Mouse (Mus musculus) heart, embryonic 16.5 days (tissue): ENCODE results near the gene Lztr1. TPM values are rescaled to one million over a fixed set of nuclear protein-coding genes. Genes with fewer than 3 reads are reported as not detected.
"Not testable (repeated sequence)": the region's sequence is repeated elsewhere in the genome, so short reads cannot be mapped to it uniquely, and the experiment has no call there.

Source experiments
- ATAC-seq: fragments of 200-750 bp; cut with Nextera tagmentation; replicated peaks from 2 replicates; pipeline ENCODE4 v1.8.0; 2017; ENCODE audit warnings: moderate number of reproducible peaks; ENCODE audit not compliant: insufficient read depth, low FRiP score; ENCODE audit errors: extremely low read depth
- H3K27ac ChIP-seq: fragments of 300-500 bp; sonication (generic); 2 replicates; pipeline ENCODE4 v1.5.1; 2014; ENCODE audit warnings: mild to moderate bottlenecking, low read length, control low read depth, moderate library complexity
- H3K27me3 ChIP-seq: fragments of 300-500 bp; sonication (generic); 2 replicates; pipeline ENCODE4 v1.6.1; 2014; ENCODE audit warnings: low read length, mixed read lengths; ENCODE audit not compliant: control insufficient read depth, insufficient read depth
- H3K36me3 ChIP-seq: fragments of 300-500 bp; sonication (generic); 2 replicates; pipeline ENCODE4 v1.6.1; 2014; ENCODE audit not compliant: control insufficient read depth, insufficient read depth
- H3K4me1 ChIP-seq: fragments of 300-500 bp; sonication (generic); 2 replicates; pipeline ENCODE4 v1.6.1; 2014; ENCODE audit warnings: low read length, mixed read lengths; ENCODE audit not compliant: control insufficient read depth, insufficient read depth
- H3K4me2 ChIP-seq: fragments of 300-500 bp; sonication (generic); 2 replicates; pipeline ENCODE4 v1.6.1; 2014; ENCODE audit warnings: low read depth, mild to moderate bottlenecking, control low read depth, low read length
- H3K4me3 ChIP-seq: fragments of 300-500 bp; sonication (generic); 2 replicates; pipeline ENCODE4 v1.5.1; 2014; ENCODE audit warnings: mild to moderate bottlenecking, control low read depth, low read length
- H3K9ac ChIP-seq: fragments of 300-500 bp; sonication (generic); 2 replicates; pipeline ENCODE4 v1.6.1; 2014; ENCODE audit warnings: low read length, control low read depth
- H3K9me3 ChIP-seq: fragments of 300-500 bp; sonication (generic); replicated peaks from 2 replicates; pipeline ENCODE4 v1.6.1; 2016; ENCODE audit warnings: low read length; ENCODE audit not compliant: control insufficient read depth
- WGBS: fragments of 180-500 bp; shearing (Covaris S2); extraction: QIAGEN DNeasy Blood & Tissue Kit; methylation state at CpG from one replicate; pipeline ENCODE4 v1.1.7; 2014; 5-methylcytosine and 5-hydroxymethylcytosine counted together
- polyA plus RNA-seq: library from polyadenylated mRNA; unstranded; fragments of >200 nt; fragmentation: Nextera tagmentation; extraction: Ambion mirVana; gene quantifications from 2 replicates; pipeline ENCODE4 v1.2.1, GENCODE M21; 2015

The Lztr1 gene
- polyA plus RNA-seq, 1 experiment from 2014 or later = 59.2 TPM

GRCm38 (mm10) chr16:17499249-17499883, 9.1 kb upstream of the Lztr1 start:
- no peak overlapping the region for H3K4me3 ChIP-seq
- H3K27ac ChIP-seq = no peak overlapping the region
- no peak overlapping the region for H3K4me2 ChIP-seq
- peaks cover 7% of the 10 kb centered on the region; the same call in 1 of the 2 replicates for H3K4me1 ChIP-seq
- H3K36me3 ChIP-seq = no peaks in the 10 kb centered on the region
- WGBS = 29% methylated on average over 10 of the region's 10 CpGs
- H3K9me3 ChIP-seq = no peaks in the 10 kb centered on the region
- H3K27me3 ChIP-seq = no peaks in the 10 kb centered on the region
- ATAC-seq = no peak
- no peak overlapping the region for H3K9ac ChIP-seq

GRCm38 (mm10) chr16:17502681-17503080, 5.8 kb upstream of the Lztr1 start:
- 54% methylated on average over 4 of the region's 4 CpGs for WGBS
- H3K4me3 ChIP-seq = no peak overlapping the region
- no peak overlapping the region for H3K9ac ChIP-seq
- H3K4me2 ChIP-seq = no peak overlapping the region
- no peaks in the 10 kb centered on the region for H3K9me3 ChIP-seq
- H3K27ac ChIP-seq = no peak overlapping the region
- H3K4me1 ChIP-seq = no peaks in the 10 kb centered on the region
- no peaks in the 10 kb centered on the region for H3K36me3 ChIP-seq
- H3K27me3 ChIP-seq = 0 out of 2 replicates have a peak, but pooled peaks cover 3% of the 10 kb centered on the region
- no peak for ATAC-seq

- 0 out of 2 replicates have a peak, but pooled peaks cover 3% of the 10 kb centered on the region for H3K27me3 ChIP-seq
- H3K4me2 ChIP-seq = no peak overlapping the region
- ATAC-seq = no peak
- no peaks in the 10 kb centered on the region for H3K9me3 ChIP-seq
- H3K27ac ChIP-seq = no peak overlapping the region
- no peak overlapping the region for H3K4me3 ChIP-seq
- H3K4me1 ChIP-seq = peaks cover 12% of the 10 kb centered on the region
- 76% methylated on average over 5 of the region's 5 CpGs for WGBS
- H3K9ac ChIP-seq = no peak overlapping the region
- H3K36me3 ChIP-seq = peaks cover 2% of the 10 kb centered on the region; the same call in 1 of the 2 replicates
Observed at GRCm38 (mm10) chr16:17507018-17507552, 1.4 kb upstream of the Lztr1 start.

- peaks cover 12% of the 10 kb centered on the region for H3K4me1 ChIP-seq
- H3K9ac ChIP-seq = peak overlapping the region; percentile 92
- WGBS = 25% methylated on average over 3 of the region's 3 CpGs
- not testable (repeated sequence) for H3K36me3 ChIP-seq, H3K9me3 ChIP-seq, H3K27me3 ChIP-seq, ATAC-seq
- H3K27ac ChIP-seq = peak overlapping the region; percentile 97
- peak overlapping the region; percentile 86 for H3K4me3 ChIP-seq
- peak overlapping the region; percentile 85 for H3K4me2 ChIP-seq
Observed at GRCm38 (mm10) chr16:17508031-17508430, 457 bp upstream of the Lztr1 start.

- WGBS = 8% methylated on average over 9 of the region's 9 CpGs
- Histone ChIP-seq H3K4me3 (peak overlapping the region; percentile 86), H3K27ac (peak overlapping the region; percentile 97), H3K36me3 (peaks cover 16% of the 10 kb centered on the region), H3K9me3 (no peaks in the 10 kb centered on the region), H3K9ac (peak overlapping the region; percentile 92), H3K27me3 (0 out of 2 replicates have a peak, but pooled peaks cover 3% of the 10 kb centered on the region), H3K4me2 (peak overlapping the region; percentile 85), H3K4me1 (peaks cover 12% of the 10 kb centered on the region)
- ATAC-seq = no peak
Observed at GRCm38 (mm10) chr16:17509240-17509597, 731 bp downstream of the Lztr1 start.

- peak overlapping the region; percentile 85; the same call in 1 of the 2 replicates for H3K4me2 ChIP-seq
- H3K27ac ChIP-seq = no peak overlapping the region
- no peak overlapping the region; the same call in 1 of the 2 replicates for H3K4me3 ChIP-seq
- peaks cover 12% of the 10 kb centered on the region for H3K4me1 ChIP-seq
- H3K9me3 ChIP-seq = no peaks in the 10 kb centered on the region
- 97% methylated on average over 2 of the region's 2 CpGs for WGBS
- H3K36me3 ChIP-seq = peaks cover 16% of the 10 kb centered on the region
- H3K9ac ChIP-seq = no peak overlapping the region
- 0 out of 2 replicates have a peak, but pooled peaks cover 3% of the 10 kb centered on the region for H3K27me3 ChIP-seq
- no peak for ATAC-seq
Observed at GRCm38 (mm10) chr16:17510143-17510542, 1.7 kb downstream of the Lztr1 start.

- Histone ChIP-seq H3K4me1 (peaks cover 12% of the 10 kb centered on the region), H3K4me2 (no peak overlapping the region), H3K9me3 (no peaks in the 10 kb centered on the region), H3K9ac (no peak overlapping the region), H3K27ac (no peak overlapping the region), H3K36me3 (peaks cover 16% of the 10 kb centered on the region), H3K4me3 (no peak overlapping the region), H3K27me3 (0 out of 2 replicates have a peak, but pooled peaks cover 3% of the 10 kb centered on the region)
- ATAC-seq = no peak
- 55% methylated on average over 2 of the region's 2 CpGs for WGBS
Observed at GRCm38 (mm10) chr16:17510686-17511085, 2.2 kb downstream of the Lztr1 start.

GRCm38 (mm10) chr16:17511431-17511830, 2.9 kb downstream of the Lztr1 start:
- Histone ChIP-seq H3K36me3 (peaks cover 19% of the 10 kb centered on the region), H3K27ac (no peak overlapping the region), H3K4me2 (no peak overlapping the region), H3K9me3 (no peaks in the 10 kb centered on the region), H3K4me3 (no peak overlapping the region), H3K4me1 (peaks cover 12% of the 10 kb centered on the region), H3K27me3 (no peaks in the 10 kb centered on the region), H3K9ac (no peak overlapping the region)
- WGBS = 91% methylated on average over 4 of the region's 4 CpGs
- ATAC-seq = no peak

- no peak overlapping the region for H3K27ac ChIP-seq
- H3K4me1 ChIP-seq = no peaks in the 10 kb centered on the region
- H3K9ac ChIP-seq = no peak overlapping the region
- no peak overlapping the region for H3K4me3 ChIP-seq
- 79% methylated on average over 2 of the region's 2 CpGs for WGBS
- H3K36me3 ChIP-seq = peaks cover 56% of the 10 kb centered on the region
- no peaks in the 10 kb centered on the region for H3K27me3 ChIP-seq
- H3K4me2 ChIP-seq = no peak overlapping the region
- no peaks in the 10 kb centered on the region for H3K9me3 ChIP-seq
- no peak for ATAC-seq
Observed at GRCm38 (mm10) chr16:17518910-17519309, 10.4 kb downstream of the Lztr1 start.
